Mouse (Mus musculus) cortical plate, adult 2 months (tissue): ENCODE measurements around the gene Pdzrn3.

Experiments used
- CTCF ChIP-seq: fragments of 200-500 bp; IDR thresholded peaks from 2 replicates; pipeline ENCODE4 v1.5.1; 2011; ENCODE audit warnings: mild to moderate bottlenecking, control low read depth, low read length; ENCODE audit not compliant: insufficient read depth; ENCODE audit errors: extremely low read depth
- POLR2A ChIP-seq: fragments of 200-500 bp; IDR thresholded peaks from 2 replicates; pipeline ENCODE4 v1.6.1; 2011; ENCODE audit warnings: mild to moderate bottlenecking, low read length, control low read depth; ENCODE audit not compliant: insufficient read depth; ENCODE audit errors: extremely low read depth

GRCm38 (mm10) chr6:101233680-101234079 lies 144.0 kb downstream of the Pdzrn3 start:
- TF ChIP-seq CTCF (no peak), POLR2A (no peak)
